Mouse (Mus musculus) spleen, adult 2 months (tissue): Measurements from ENCODE around the gene Jade3.

Experiments
- CTCF ChIP-seq: fragments of 200-500 bp; IDR thresholded peaks from 2 replicates; pipeline ENCODE4 v1.5.1; 2011; ENCODE audit warnings: mild to moderate bottlenecking, inconsistent platforms; ENCODE audit not compliant: insufficient read depth, insufficient read length, insufficient replicate concordance; ENCODE audit errors: extremely low read depth
- POLR2A ChIP-seq: fragments of 200-500 bp; IDR thresholded peaks from 2 replicates; pipeline ENCODE4 v1.6.1; 2011; ENCODE audit warnings: low read depth, low read length, inconsistent platforms

- TF ChIP-seq CTCF (no peak), POLR2A (no peak)
Observed at GRCm38 (mm10) chrX:20497682-20498081, 72.2 kb downstream of the Jade3 start.
